Mouse (Mus musculus): Measurements from ENCODE around the gene Pank3. TPM values are rescaled to one million over a fixed set of nuclear protein-coding genes. Genes with fewer than 3 reads are reported as not detected.

Gene Pank3
- polyA plus RNA-seq, 1 experiment from 2014 or later: 24.8 TPM

- H3K4me2 ChIP-seq (ENCODE audit: low read depth, low read length): no peak overlapping the region
- H3K9ac ChIP-seq (replicated peaks; ENCODE audit: low read length): no peak overlapping the region
- no peak overlapping the region for H3K4me3 ChIP-seq (ENCODE audit: low read depth, low read length)
- 94% methylated on average over 4 of the region's 4 CpGs for WGBS
- no peak for ATAC-seq (replicated peaks; ENCODE audit: insufficient number of reproducible peaks, low FRiP score, low TSS enrichment, low read depth)
- H3K4me1 ChIP-seq (ENCODE audit: control insufficient read depth, insufficient read depth, low read length): no peaks in the 10 kb centered on the region
- no peak for DNase-seq (ENCODE audit: low spot score)
- H3K9me3 ChIP-seq (replicated peaks; ENCODE audit: control insufficient read depth, low read length): no peaks in the 10 kb centered on the region
- no peaks in the 10 kb centered on the region for H3K27me3 ChIP-seq (ENCODE audit: control insufficient read depth, insufficient read depth, low read length)
- no peaks in the 10 kb centered on the region for H3K36me3 ChIP-seq (replicated peaks; ENCODE audit: control insufficient read depth, insufficient read depth, low read depth, low read length)
- no peak overlapping the region for H3K27ac ChIP-seq (replicated peaks; ENCODE audit: low read depth, low read length)
Measured at GRCm38 (mm10) chr11:35760627-35761003, 8.7 kb upstream of the Pank3 start.

- H3K27ac ChIP-seq (replicated peaks; ENCODE audit: low read depth, low read length): no peak overlapping the region
- no peak overlapping the region for H3K4me3 ChIP-seq (ENCODE audit: low read depth, low read length)
- H3K4me1 ChIP-seq (ENCODE audit: control insufficient read depth, insufficient read depth, low read length): no peaks in the 10 kb centered on the region
- H3K4me2 ChIP-seq (ENCODE audit: low read depth, low read length): no peak overlapping the region
- H3K36me3 ChIP-seq (replicated peaks; ENCODE audit: control insufficient read depth, insufficient read depth, low read depth, low read length): no peaks in the 10 kb centered on the region
- no peaks in the 10 kb centered on the region for H3K9me3 ChIP-seq (replicated peaks; ENCODE audit: control insufficient read depth, low read length)
- WGBS: 90% methylated on average over 5 of the region's 5 CpGs
- H3K27me3 ChIP-seq (ENCODE audit: control insufficient read depth, insufficient read depth, low read length): no peaks in the 10 kb centered on the region
- ATAC-seq (replicated peaks; ENCODE audit: insufficient number of reproducible peaks, low FRiP score, low TSS enrichment, low read depth) (no peak), DNase-seq (ENCODE audit: low spot score) (no peak)
- no peak overlapping the region for H3K9ac ChIP-seq (replicated peaks; ENCODE audit: low read length)
Measured at GRCm38 (mm10) chr11:35766845-35767244, 2.4 kb upstream of the Pank3 start.

- Histone ChIP-seq H3K4me3 (ENCODE audit: low read depth, low read length) (peak overlapping the region; percentile 97), H3K4me1 (ENCODE audit: control insufficient read depth, insufficient read depth, low read length) (no peaks in the 10 kb centered on the region), H3K36me3 (replicated peaks; ENCODE audit: control insufficient read depth, insufficient read depth, low read depth, low read length) (no peaks in the 10 kb centered on the region), H3K9ac (replicated peaks; ENCODE audit: low read length) (peak overlapping the region; percentile 99), H3K9me3 (replicated peaks; ENCODE audit: control insufficient read depth, low read length) (no peaks in the 10 kb centered on the region), H3K4me2 (ENCODE audit: low read depth, low read length) (peak overlapping the region; percentile 50), H3K27ac (replicated peaks; ENCODE audit: low read depth, low read length) (peak overlapping the region; percentile 91), H3K27me3 (ENCODE audit: control insufficient read depth, insufficient read depth, low read length) (no peaks in the 10 kb centered on the region)
- under 1% methylated on average over 34 of the region's 41 CpGs for WGBS
- DNase-seq (ENCODE audit: low spot score) (no peak), ATAC-seq (replicated peaks; ENCODE audit: insufficient number of reproducible peaks, low FRiP score, low TSS enrichment, low read depth) (peak; percentile 88)
Measured at GRCm38 (mm10) chr11:35769746-35770437, 608 bp downstream of the Pank3 start.

GRCm38 (mm10) chr11:35770741-35771504 lies 1.6 kb downstream of the Pank3 start:
- Histone ChIP-seq H3K4me2 (ENCODE audit: low read depth, low read length) (peak overlapping the region; percentile 50), H3K27me3 (ENCODE audit: control insufficient read depth, insufficient read depth, low read length) (no peaks in the 10 kb centered on the region), H3K4me3 (ENCODE audit: low read depth, low read length) (peak overlapping the region; percentile 97), H3K4me1 (ENCODE audit: control insufficient read depth, insufficient read depth, low read length) (no peaks in the 10 kb centered on the region), H3K27ac (replicated peaks; ENCODE audit: low read depth, low read length) (no peak overlapping the region), H3K9ac (replicated peaks; ENCODE audit: low read length) (peak overlapping the region; percentile 99), H3K36me3 (replicated peaks; ENCODE audit: control insufficient read depth, insufficient read depth, low read depth, low read length) (no peaks in the 10 kb centered on the region), H3K9me3 (replicated peaks; ENCODE audit: control insufficient read depth, low read length) (no peaks in the 10 kb centered on the region)
- ATAC-seq (replicated peaks; ENCODE audit: insufficient number of reproducible peaks, low FRiP score, low TSS enrichment, low read depth) (no peak), DNase-seq (ENCODE audit: low spot score) (no peak)
- 70% methylated on average over 9 of the region's 9 CpGs for WGBS

- Histone ChIP-seq H3K9ac (replicated peaks; ENCODE audit: low read length) (no peak overlapping the region), H3K9me3 (replicated peaks; ENCODE audit: control insufficient read depth, low read length) (no peaks in the 10 kb centered on the region), H3K27ac (replicated peaks; ENCODE audit: low read depth, low read length) (no peak overlapping the region), H3K27me3 (ENCODE audit: control insufficient read depth, insufficient read depth, low read length) (no peaks in the 10 kb centered on the region), H3K4me3 (ENCODE audit: low read depth, low read length) (no peak overlapping the region), H3K4me1 (ENCODE audit: control insufficient read depth, insufficient read depth, low read length) (no peaks in the 10 kb centered on the region), H3K4me2 (ENCODE audit: low read depth, low read length) (no peak overlapping the region), H3K36me3 (replicated peaks; ENCODE audit: control insufficient read depth, insufficient read depth, low read depth, low read length) (peaks cover 5% of the 10 kb centered on the region; the same call in 1 of the 2 replicates)
- ATAC-seq (replicated peaks; ENCODE audit: insufficient number of reproducible peaks, low FRiP score, low TSS enrichment, low read depth) (no peak), DNase-seq (ENCODE audit: low spot score) (no peak)
- WGBS: 99% methylated on average over 3 of the region's 3 CpGs
Measured at GRCm38 (mm10) chr11:35775606-35776005, 6.3 kb downstream of the Pank3 start.

- WGBS: 92% methylated on average over 3 of the region's 3 CpGs
Measured at GRCm38 (mm10) chr11:35776452-35776851, 7.2 kb downstream of the Pank3 start.

GRCm38 (mm10) chr11:35780336-35780735 lies 11.1 kb downstream of the Pank3 start:
- H3K9ac ChIP-seq (replicated peaks; ENCODE audit: low read length): no peak overlapping the region
- no peak overlapping the region for H3K4me2 ChIP-seq (ENCODE audit: low read depth, low read length)
- no peaks in the 10 kb centered on the region for H3K27me3 ChIP-seq (ENCODE audit: control insufficient read depth, insufficient read depth, low read length)
- DNase-seq (ENCODE audit: low spot score): no peak
- 92% methylated on average over 3 of the region's 3 CpGs for WGBS
- no peaks in the 10 kb centered on the region for H3K9me3 ChIP-seq (replicated peaks; ENCODE audit: control insufficient read depth, low read length)
- no peaks in the 10 kb centered on the region for H3K4me1 ChIP-seq (ENCODE audit: control insufficient read depth, insufficient read depth, low read length)
- H3K27ac ChIP-seq (replicated peaks; ENCODE audit: low read depth, low read length): no peak overlapping the region
- ATAC-seq (replicated peaks; ENCODE audit: insufficient number of reproducible peaks, low FRiP score, low TSS enrichment, low read depth): no peak
- peaks cover 24% of the 10 kb centered on the region for H3K36me3 ChIP-seq (replicated peaks; ENCODE audit: control insufficient read depth, insufficient read depth, low read depth, low read length)
- H3K4me3 ChIP-seq (ENCODE audit: low read depth, low read length): no peak overlapping the region

More at GRCm38 (mm10) chr11:35776452-35776851, 7.2 kb downstream of the Pank3 start:
- Histone ChIP-seq H3K27ac (replicated peaks; ENCODE audit: low read depth, low read length) (no peak overlapping the region), H3K9me3 (replicated peaks; ENCODE audit: control insufficient read depth, low read length) (no peaks in the 10 kb centered on the region), H3K9ac (replicated peaks; ENCODE audit: low read length) (no peak overlapping the region), H3K4me1 (ENCODE audit: control insufficient read depth, insufficient read depth, low read length) (no peaks in the 10 kb centered on the region), H3K4me2 (ENCODE audit: low read depth, low read length) (no peak overlapping the region), H3K27me3 (ENCODE audit: control insufficient read depth, insufficient read depth, low read length) (no peaks in the 10 kb centered on the region), H3K4me3 (ENCODE audit: low read depth, low read length) (no peak overlapping the region), H3K36me3 (replicated peaks; ENCODE audit: control insufficient read depth, insufficient read depth, low read depth, low read length) (peaks cover 5% of the 10 kb centered on the region; the same call in 1 of the 2 replicates)
- ATAC-seq (replicated peaks; ENCODE audit: insufficient number of reproducible peaks, low FRiP score, low TSS enrichment, low read depth): no peak
- DNase-seq (ENCODE audit: low spot score): no peak

GRCm38 (mm10) chr11:35782444-35782843 lies 13.2 kb downstream of the Pank3 start:
- Histone ChIP-seq H3K27me3 (ENCODE audit: control insufficient read depth, insufficient read depth, low read length) (no peaks in the 10 kb centered on the region), H3K9me3 (replicated peaks; ENCODE audit: control insufficient read depth, low read length) (no peaks in the 10 kb centered on the region), H3K36me3 (replicated peaks; ENCODE audit: control insufficient read depth, insufficient read depth, low read depth, low read length) (peaks cover 18% of the 10 kb centered on the region), H3K27ac (replicated peaks; ENCODE audit: low read depth, low read length) (no peak overlapping the region), H3K9ac (replicated peaks; ENCODE audit: low read length) (no peak overlapping the region), H3K4me1 (ENCODE audit: control insufficient read depth, insufficient read depth, low read length) (no peaks in the 10 kb centered on the region), H3K4me2 (ENCODE audit: low read depth, low read length) (no peak overlapping the region), H3K4me3 (ENCODE audit: low read depth, low read length) (no peak overlapping the region)
- no peak for ATAC-seq (replicated peaks; ENCODE audit: insufficient number of reproducible peaks, low FRiP score, low TSS enrichment, low read depth)
- no peak for DNase-seq (ENCODE audit: low spot score)
- 98% methylated on average over 3 of the region's 3 CpGs for WGBS
